Mouse (Mus musculus) E14TG2a.4 (cell line): ENCODE measurements around the gene Apoc4.

ENCODE experiments used
- H3K27me3 ChIP-seq: 2 replicates; pipeline ENCODE4 v1.6.1; 2014; ENCODE audit warnings: low read length, control low read depth; ENCODE audit not compliant: insufficient read depth
- H3K36me3 ChIP-seq: 2 replicates; pipeline ENCODE4 v1.6.1; 2014; ENCODE audit warnings: low read length, control low read depth; ENCODE audit not compliant: insufficient read depth
- H3K4me1 ChIP-seq: replicated peaks from 2 replicates; pipeline ENCODE4 v1.6.1; 2014; ENCODE audit warnings: low read depth, low read length, control low read depth
- H3K4me3 ChIP-seq: replicated peaks from 2 replicates; pipeline ENCODE4 v1.5.1; 2014; ENCODE audit warnings: mild to moderate bottlenecking, low read length
- H3K9me3 ChIP-seq: 2 replicates; pipeline ENCODE4 v1.6.1; 2014; ENCODE audit warnings: low read length, control low read depth
- CTCF ChIP-seq: conservative IDR thresholded peaks from 2 replicates; pipeline ENCODE4 v1.5.1; 2014; ENCODE audit warnings: low read length
- NANOG ChIP-seq: IDR thresholded peaks from 2 replicates; pipeline ENCODE4 v1.6.1; 2014; ENCODE audit warnings: borderline replicate concordance, low read length, mixed read lengths
- POU5F1 ChIP-seq: IDR thresholded peaks from 2 replicates; pipeline ENCODE4 v1.6.1; 2014; ENCODE audit warnings: low read length, borderline replicate concordance

Apoc4 gene

GRCm38 (mm10) chr7:19681202-19681694 lies at the start of gene Apoc4, which contains the start of gene Gm44805:
Gene Apoc4 (minus strand): TSS chr7:19681479.
Gene Gm44805 (minus strand): TSS chr7:19681423.
- Histone ChIP-seq H3K27me3 (no peaks in the 10 kb centered on the region), H3K4me3 (no peak within 1 kb of the TSS), H3K4me1 (peaks cover 54% of the 10 kb centered on the region), H3K9me3 (no peaks in the 10 kb centered on the region), H3K36me3 (no peaks in the 10 kb centered on the region)
- TF ChIP-seq CTCF = no peak
- TF ChIP-seq POU5F1 = no peak
- TF ChIP-seq NANOG = no peak

GRCm38 (mm10) chr7:19726541-19726940 lies 45.3 kb upstream of the Apoc4 start:
- Histone ChIP-seq H3K9me3 (no peaks in the 10 kb centered on the region), H3K36me3 (peaks cover 95% of the 10 kb centered on the region), H3K4me1 (peaks cover 61% of the 10 kb centered on the region), H3K4me3 (no peak overlapping the region), H3K27me3 (no peaks in the 10 kb centered on the region)
- TF ChIP-seq POU5F1 = no peak
- no peak for TF ChIP-seq NANOG
- TF ChIP-seq CTCF = no peak

- Histone ChIP-seq H3K4me3 (no peak overlapping the region), H3K36me3 (peaks cover 95% of the 10 kb centered on the region), H3K27me3 (no peaks in the 10 kb centered on the region), H3K9me3 (no peaks in the 10 kb centered on the region), H3K4me1 (peaks cover 65% of the 10 kb centered on the region)
- TF ChIP-seq CTCF (no peak), POU5F1 (no peak), NANOG (no peak)
These were observed 42.9 kb upstream of the Apoc4 start for GRCm38 (mm10) chr7:19724167-19724566.

- no peaks in the 10 kb centered on the region for H3K9me3 ChIP-seq
- H3K4me1 ChIP-seq = peaks cover 68% of the 10 kb centered on the region
- H3K27me3 ChIP-seq = no peaks in the 10 kb centered on the region
- H3K36me3 ChIP-seq = peaks cover 94% of the 10 kb centered on the region
- H3K4me3 ChIP-seq = 0 out of 2 replicates have a peak overlapping the region, but pooled peaks have one; percentile 23
- no peak for TF ChIP-seq CTCF
- no peak for TF ChIP-seq POU5F1
These were observed 41.5 kb upstream of the Apoc4 start for GRCm38 (mm10) chr7:19722754-19723195.

GRCm38 (mm10) chr7:19719200-19719599 lies 37.9 kb upstream of the Apoc4 start:
- Histone ChIP-seq H3K4me3 (no peak overlapping the region), H3K36me3 (peaks cover 71% of the 10 kb centered on the region), H3K9me3 (no peaks in the 10 kb centered on the region), H3K4me1 (peaks cover 55% of the 10 kb centered on the region), H3K27me3 (no peaks in the 10 kb centered on the region)
- TF ChIP-seq NANOG (no peak), POU5F1 (no peak), CTCF (no peak)

GRCm38 (mm10) chr7:19718297-19718952 lies 37.1 kb upstream of the Apoc4 start:
- Histone ChIP-seq H3K36me3 (peaks cover 72% of the 10 kb centered on the region), H3K27me3 (no peaks in the 10 kb centered on the region), H3K4me3 (no peak overlapping the region), H3K9me3 (no peaks in the 10 kb centered on the region), H3K4me1 (peaks cover 58% of the 10 kb centered on the region)
- no peak for TF ChIP-seq CTCF
- TF ChIP-seq NANOG = no peak
- no peak for TF ChIP-seq POU5F1

- TF ChIP-seq CTCF = no peak
- Histone ChIP-seq H3K4me1 (peaks cover 60% of the 10 kb centered on the region), H3K4me3 (no peak overlapping the region), H3K9me3 (no peaks in the 10 kb centered on the region), H3K27me3 (no peaks in the 10 kb centered on the region), H3K36me3 (peaks cover 72% of the 10 kb centered on the region)
These were observed 36.1 kb upstream of the Apoc4 start for GRCm38 (mm10) chr7:19717346-19717745.

- Histone ChIP-seq H3K27me3 (no peaks in the 10 kb centered on the region), H3K4me1 (peaks cover 60% of the 10 kb centered on the region), H3K9me3 (no peaks in the 10 kb centered on the region), H3K4me3 (peak overlapping the region; percentile 76), H3K36me3 (peaks cover 74% of the 10 kb centered on the region)
- no peak for TF ChIP-seq CTCF
- no peak for TF ChIP-seq POU5F1
- TF ChIP-seq NANOG = no peak
These were observed 35.5 kb upstream of the Apoc4 start for GRCm38 (mm10) chr7:19716822-19717221.
